Mouse (Mus musculus): Measurements from ENCODE around the gene Utp11.

- no peak for TF ChIP-seq CTCF (IDR thresholded peaks at IDR 0.05; ENCODE audit: control insufficient read depth, insufficient read depth, insufficient read length)
- TF ChIP-seq MYOG (IDR thresholded peaks at IDR 0.05; ENCODE audit: control insufficient read depth, extremely low read depth, insufficient read length), result no peak
Measured at GRCm38 (mm10) chr4:124736952-124737351, 43.6 kb upstream of the Utp11 start.

All from C2C12 (cell line).